Mouse (Mus musculus) forebrain, embryonic 15.5 days (tissue): ENCODE results near the gene Sprr2a2. TPM values are rescaled to one million over a fixed set of nuclear protein-coding genes. Genes with fewer than 3 reads are reported as not detected.
"Not testable (repeated sequence)": the region's sequence is repeated elsewhere in the genome, so short reads cannot be mapped to it uniquely, and the experiment has no call there.

Experiments used
- ATAC-seq: fragments of 200-750 bp; cut with Nextera tagmentation; replicated peaks from 2 replicates; pipeline ENCODE4 v1.8.0; 2017; ENCODE audit warnings: mild to moderate bottlenecking, moderate TSS enrichment, moderate library complexity
- H3K27ac ChIP-seq: fragments of 300-500 bp; sonication (generic); replicated peaks from 2 replicates; pipeline ENCODE4 v1.5.1; 2015; ENCODE audit warnings: mild to moderate bottlenecking, inconsistent platforms
- H3K27me3 ChIP-seq: fragments of 300-500 bp; sonication (generic); 2 replicates; pipeline ENCODE4 v1.6.1; 2015; ENCODE audit warnings: inconsistent platforms
- H3K36me3 ChIP-seq: fragments of 300-500 bp; sonication (generic); 2 replicates; pipeline ENCODE4 v1.6.1; 2015; ENCODE audit warnings: mild to moderate bottlenecking, inconsistent platforms
- H3K4me1 ChIP-seq: fragments of 300-500 bp; sonication (generic); 2 replicates; pipeline ENCODE4 v1.6.1; 2015; ENCODE audit warnings: inconsistent platforms
- H3K4me2 ChIP-seq: fragments of 300-500 bp; sonication (generic); replicated peaks from 2 replicates; pipeline ENCODE4 v1.6.1; 2015; ENCODE audit warnings: mild to moderate bottlenecking, inconsistent platforms
- H3K4me3 ChIP-seq: fragments of 300-500 bp; sonication (generic); 2 replicates; pipeline ENCODE4 v1.5.1; 2015; ENCODE audit warnings: mild to moderate bottlenecking, inconsistent platforms
- H3K9ac ChIP-seq: fragments of 300-500 bp; sonication (generic); replicated peaks from 2 replicates; pipeline ENCODE4 v1.6.1; 2015; ENCODE audit warnings: mild to moderate bottlenecking, inconsistent platforms
- H3K9me3 ChIP-seq: fragments of 300-500 bp; sonication (generic); 2 replicates; pipeline ENCODE4 v1.6.1; 2016; ENCODE audit warnings: inconsistent platforms
- WGBS: fragments of 180-500 bp; shearing (Covaris S2); methylation state at CpG from one replicate; pipeline ENCODE4 v1.1.7; 2015; ENCODE audit warnings: mixed read lengths; 5-methylcytosine and 5-hydroxymethylcytosine counted together
- polyA plus RNA-seq: library from polyadenylated mRNA; unstranded; fragments of >200 nt; fragmentation: Nextera tagmentation; extraction: Ambion mirVana; gene quantifications from 2 replicates; pipeline ENCODE4 v1.2.1, GENCODE M21; 2015

The Sprr2a2 gene
- polyA plus RNA-seq, 1 experiment from 2014 or later, result not detected

- H3K4me1 ChIP-seq, H3K36me3 ChIP-seq, H3K27ac ChIP-seq, H3K9ac ChIP-seq, H3K9me3 ChIP-seq, H3K4me3 ChIP-seq, H3K4me2 ChIP-seq, H3K27me3 ChIP-seq: not testable (repeated sequence)
- ATAC-seq, result peak; percentile 43; the same call in 1 of the 2 replicates
- no CpG with 5 or more reads among the region's 1 CpGs for WGBS
Observed at GRCm38 (mm10) chr3:92239197-92239596, 23.5 kb downstream of the Sprr2a2 start.

- not testable (repeated sequence) for H3K9me3 ChIP-seq, ATAC-seq, H3K27me3 ChIP-seq, H3K4me3 ChIP-seq, H3K4me1 ChIP-seq, H3K4me2 ChIP-seq, H3K36me3 ChIP-seq, H3K9ac ChIP-seq, H3K27ac ChIP-seq
Observed at GRCm38 (mm10) chr3:92244833-92245232, 29.1 kb downstream of the Sprr2a2 start.

- not testable (repeated sequence) for H3K9me3 ChIP-seq, H3K27ac ChIP-seq, H3K9ac ChIP-seq, H3K4me1 ChIP-seq, ATAC-seq, H3K4me2 ChIP-seq, H3K4me3 ChIP-seq, H3K27me3 ChIP-seq, H3K36me3 ChIP-seq
- no CpG with 5 or more reads among the region's 10 CpGs for WGBS
Observed at GRCm38 (mm10) chr3:92246245-92246644, 30.5 kb downstream of the Sprr2a2 start.

GRCm38 (mm10) chr3:92248494-92248893, 32.8 kb downstream of the Sprr2a2 start:
- not testable (repeated sequence) for H3K9ac ChIP-seq, H3K27ac ChIP-seq, H3K4me2 ChIP-seq, H3K36me3 ChIP-seq, H3K4me1 ChIP-seq, H3K27me3 ChIP-seq, H3K9me3 ChIP-seq, H3K4me3 ChIP-seq
- peak; percentile 23; the same call in 1 of the 2 replicates for ATAC-seq

GRCm38 (mm10) chr3:92250450-92250849, 34.7 kb downstream of the Sprr2a2 start:
- H3K4me3 ChIP-seq, H3K9ac ChIP-seq, H3K4me2 ChIP-seq, ATAC-seq, H3K9me3 ChIP-seq, H3K27me3 ChIP-seq, H3K27ac ChIP-seq, H3K4me1 ChIP-seq, H3K36me3 ChIP-seq: not testable (repeated sequence)
- WGBS, result 91% methylated on average over 2 of the region's 2 CpGs

GRCm38 (mm10) chr3:92253860-92254259, 38.1 kb downstream of the Sprr2a2 start:
- WGBS, result no CpG with 5 or more reads among the region's 8 CpGs
- not testable (repeated sequence) for H3K4me3 ChIP-seq, H3K4me2 ChIP-seq, H3K4me1 ChIP-seq, H3K36me3 ChIP-seq, H3K9ac ChIP-seq, H3K9me3 ChIP-seq, H3K27ac ChIP-seq, H3K27me3 ChIP-seq
- peak; percentile 47; the same call in 1 of the 2 replicates for ATAC-seq

GRCm38 (mm10) chr3:92258526-92258925, 42.8 kb downstream of the Sprr2a2 start:
- H3K27me3 ChIP-seq, H3K9ac ChIP-seq, H3K9me3 ChIP-seq, H3K27ac ChIP-seq, H3K4me3 ChIP-seq, H3K4me1 ChIP-seq, H3K4me2 ChIP-seq, H3K36me3 ChIP-seq: not testable (repeated sequence)
- ATAC-seq, result peak; percentile 44

GRCm38 (mm10) chr3:92263462-92263861, 47.7 kb downstream of the Sprr2a2 start:
- ATAC-seq, H3K4me3 ChIP-seq, H3K9ac ChIP-seq, H3K27ac ChIP-seq, H3K4me1 ChIP-seq, H3K9me3 ChIP-seq, H3K4me2 ChIP-seq, H3K27me3 ChIP-seq, H3K36me3 ChIP-seq: not testable (repeated sequence)
- WGBS, result no CpG with 5 or more reads among the region's 2 CpGs

- H3K4me3 ChIP-seq, ATAC-seq: not testable (repeated sequence)
Observed at GRCm38 (mm10) chr3:92271414-92271985, 55.8 kb downstream of the Sprr2a2 start.

GRCm38 (mm10) chr3:92273504-92273903, 57.8 kb downstream of the Sprr2a2 start:
- not testable (repeated sequence) for H3K27me3 ChIP-seq, H3K36me3 ChIP-seq, H3K4me2 ChIP-seq, H3K9me3 ChIP-seq, H3K9ac ChIP-seq, ATAC-seq, H3K4me1 ChIP-seq, H3K4me3 ChIP-seq, H3K27ac ChIP-seq

More at GRCm38 (mm10) chr3:92271414-92271985, 55.8 kb downstream of the Sprr2a2 start:
- not testable (repeated sequence) for H3K4me2 ChIP-seq, H3K4me1 ChIP-seq, H3K9ac ChIP-seq, H3K9me3 ChIP-seq, H3K27ac ChIP-seq, H3K27me3 ChIP-seq, H3K36me3 ChIP-seq
- no CpG with 5 or more reads among the region's 4 CpGs for WGBS

GRCm38 (mm10) chr3:92274018-92274417, 58.3 kb downstream of the Sprr2a2 start:
- not testable (repeated sequence) for H3K9me3 ChIP-seq, ATAC-seq, H3K9ac ChIP-seq, H3K4me2 ChIP-seq, H3K27me3 ChIP-seq, H3K4me1 ChIP-seq, H3K27ac ChIP-seq, H3K36me3 ChIP-seq, H3K4me3 ChIP-seq
- no CpG with 5 or more reads among the region's 1 CpGs for WGBS

- not testable (repeated sequence) for H3K9ac ChIP-seq, H3K9me3 ChIP-seq, H3K4me3 ChIP-seq, H3K36me3 ChIP-seq, H3K27ac ChIP-seq, H3K4me2 ChIP-seq, H3K27me3 ChIP-seq, H3K4me1 ChIP-seq, ATAC-seq
Observed at GRCm38 (mm10) chr3:92279663-92280062, 63.9 kb downstream of the Sprr2a2 start.

GRCm38 (mm10) chr3:92280963-92281606, 65.4 kb downstream of the Sprr2a2 start:
- not testable (repeated sequence) for H3K27ac ChIP-seq, H3K4me3 ChIP-seq, H3K27me3 ChIP-seq, H3K4me1 ChIP-seq, H3K9ac ChIP-seq, H3K4me2 ChIP-seq, H3K36me3 ChIP-seq, ATAC-seq, H3K9me3 ChIP-seq
- WGBS, result 93% methylated on average over 5 of the region's 12 CpGs
